Mouse (Mus musculus) cerebellum, adult 2 months (tissue): ENCODE measurements around the gene Actg1. TPM values are rescaled to one million over a fixed set of nuclear protein-coding genes. Genes with fewer than 3 reads are reported as not detected.
"Not testable (repeated sequence)": the region's sequence is repeated elsewhere in the genome, so short reads cannot be mapped to it uniquely, and the experiment has no call there.

ENCODE experiments used
- DNase-seq, 2 experiments: peaks; one replicate each; pipeline ENCODE4 v3.0.0; 2021
- H3K27ac ChIP-seq: fragments of 200-500 bp; 2 replicates; pipeline ENCODE4 v1.5.1; 2012; ENCODE audit warnings: low read length, control low read depth, inconsistent platforms; ENCODE audit not compliant: insufficient read depth
- H3K27me3 ChIP-seq: fragments of 200-500 bp; 2 replicates; pipeline ENCODE4 v1.6.1; 2012; ENCODE audit warnings: inconsistent platforms, mild to moderate bottlenecking, low read length, moderate library complexity; ENCODE audit not compliant: control insufficient read depth, insufficient read depth
- H3K4me1 ChIP-seq: fragments of 200-500 bp; 2 replicates; pipeline ENCODE4 v1.6.1; 2011; ENCODE audit warnings: low read length; ENCODE audit not compliant: control insufficient read depth, insufficient read depth
- H3K4me3 ChIP-seq: fragments of 200-500 bp; replicated peaks from 2 replicates; pipeline ENCODE3; 2011; ENCODE audit warnings: mild to moderate bottlenecking, low read depth, low read length, control low read depth; ENCODE audit not compliant: insufficient read depth
- CTCF ChIP-seq: fragments of 200-500 bp; IDR thresholded peaks from 2 replicates; pipeline ENCODE4 v1.5.1; 2011; ENCODE audit warnings: low read depth, mild to moderate bottlenecking, control low read depth, low read length, moderate library complexity, borderline replicate concordance; ENCODE audit not compliant: insufficient read depth
- POLR2A ChIP-seq: fragments of 200-500 bp; IDR thresholded peaks from 2 replicates; pipeline ENCODE4 v1.6.1; 2011; ENCODE audit warnings: low read length, control low read depth, borderline replicate concordance; ENCODE audit not compliant: insufficient read depth
- WGBS: fragments of 180-500 bp; shearing (Covaris S2); methylation state at CpG from one replicate; pipeline ENCODE4 v1.1.7; 2018; 5-methylcytosine and 5-hydroxymethylcytosine counted together
- polyA plus RNA-seq: library from polyadenylated mRNA; depleted of rRNA; stranded (reverse); fragments of >200 nt; gene quantifications from 2 replicates; pipeline ENCODE4 v1.2.3, GENCODE M21; 2012

Actg1 gene
- polyA plus RNA-seq, 1 experiment, result 834 TPM

GRCm38 (mm10) chr11:120347301-120347700 lies 1.0 kb downstream of the Actg1 start:
- Histone ChIP-seq H3K4me1 (peaks cover 11% of the 10 kb centered on the region), H3K4me3 (peak overlapping the region; percentile 75), H3K27ac (0 out of 2 replicates have a peak overlapping the region, but pooled peaks have one; percentile 90), H3K27me3 (no peaks in the 10 kb centered on the region)
- WGBS, result 4% methylated on average over 10 of the region's 10 CpGs
- TF ChIP-seq CTCF (no peak), POLR2A (no peak)
- DNase-seq, result peak in 1 of 2 experiments; percentile 43

- not testable (repeated sequence) for H3K27me3 ChIP-seq, H3K27ac ChIP-seq
- peak overlapping the region; percentile 6 for H3K4me3 ChIP-seq
- WGBS, result 13% methylated on average over 11 of the region's 13 CpGs
- H3K4me1 ChIP-seq, result peaks cover 11% of the 10 kb centered on the region
- DNase-seq, result peak in 1 of 2 experiments; percentile 27
These were observed 1.8 kb downstream of the Actg1 start for GRCm38 (mm10) chr11:120346383-120347034.

- no peak for DNase-seq
- 72% methylated on average over 1 of the region's 1 CpGs for WGBS
- peaks cover 11% of the 10 kb centered on the region for H3K4me1 ChIP-seq
- TF ChIP-seq POLR2A, result 0 out of 2 replicates have a peak, but pooled peaks have one; percentile 14
- no peak for TF ChIP-seq CTCF
- no peaks in the 10 kb centered on the region for H3K27me3 ChIP-seq
- no peak overlapping the region for H3K4me3 ChIP-seq
- no peak overlapping the region for H3K27ac ChIP-seq
These were observed 3.2 kb downstream of the Actg1 start for GRCm38 (mm10) chr11:120345067-120345681.

GRCm38 (mm10) chr11:120344310-120344920 lies 3.9 kb downstream of the Actg1 start:
- Histone ChIP-seq H3K4me1 (peaks cover 8% of the 10 kb centered on the region), H3K4me3 (no peak overlapping the region), H3K27me3 (no peaks in the 10 kb centered on the region), H3K27ac (no peak overlapping the region)
- TF ChIP-seq CTCF (no peak), POLR2A (no peak)
- no peak for DNase-seq
- WGBS, result 68% methylated on average over 5 of the region's 5 CpGs

- no peak for DNase-seq
- TF ChIP-seq CTCF (no peak), POLR2A (no peak)
- no peak overlapping the region for H3K4me3 ChIP-seq
- WGBS, result 82% methylated on average over 5 of the region's 5 CpGs
- H3K4me1 ChIP-seq, result peaks cover 2% of the 10 kb centered on the region
- H3K27me3 ChIP-seq, result no peaks in the 10 kb centered on the region
- no peak overlapping the region for H3K27ac ChIP-seq
These were observed 4.6 kb downstream of the Actg1 start for GRCm38 (mm10) chr11:120343519-120344309.

- WGBS, result 95% methylated on average over 5 of the region's 5 CpGs
- no peak overlapping the region for H3K4me3 ChIP-seq
- H3K27me3 ChIP-seq, result no peaks in the 10 kb centered on the region
- TF ChIP-seq POLR2A (no peak), CTCF (no peak)
- no peak for DNase-seq
- H3K27ac ChIP-seq, result no peak overlapping the region
- peaks cover 2% of the 10 kb centered on the region for H3K4me1 ChIP-seq
These were observed 5.6 kb downstream of the Actg1 start for GRCm38 (mm10) chr11:120342656-120343160.

- DNase-seq, result no peak
- no peak overlapping the region for H3K27ac ChIP-seq
- TF ChIP-seq POLR2A, result no peak
- no peak for TF ChIP-seq CTCF
- no peaks in the 10 kb centered on the region for H3K27me3 ChIP-seq
- H3K4me3 ChIP-seq, result no peak overlapping the region
- WGBS, result 95% methylated on average over 4 of the region's 4 CpGs
- peaks cover 2% of the 10 kb centered on the region for H3K4me1 ChIP-seq
These were observed 6.7 kb downstream of the Actg1 start for GRCm38 (mm10) chr11:120341661-120342060.
